Comparison of ENCODE assay signal across 8 mouse cellular contexts in the genomic region with DNA sequence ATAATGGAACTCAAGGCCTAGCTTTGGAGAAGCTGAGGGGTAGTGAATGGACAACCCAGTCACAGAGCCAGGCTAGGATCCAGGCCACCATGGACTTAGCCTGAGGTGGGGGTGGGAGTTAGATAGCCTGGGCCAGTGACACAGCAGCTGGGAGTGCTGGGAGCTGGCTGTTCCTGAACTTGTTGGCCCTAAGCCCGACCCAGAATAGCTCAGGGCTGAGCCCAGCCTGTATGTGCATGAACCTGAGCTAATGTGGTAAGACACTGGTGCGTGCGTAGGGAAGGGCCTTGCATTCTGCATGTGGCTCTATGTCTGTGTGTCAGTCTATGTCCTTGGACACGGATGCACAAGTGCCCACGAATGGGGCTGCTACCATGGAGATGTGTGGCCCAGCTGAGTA. TPM values are rescaled to one million over a fixed set of nuclear protein-coding genes. Genes with fewer than 3 reads are reported as not detected.
DNase-seq lines count a peak whose midpoint lies in the region; ATAC-seq and TF ChIP-seq lines count a peak whose summit lies in the region.
"Had no signal": no experiment of that assay in that cellular context is flagged by ENCODE, and none has a peak within 500 bp of the region (broad histone marks: within the 10 kb centered on the region; RNA-seq: fewer than 3 reads in every experiment).

No protein-coding gene starts in this region.

- peaks cover 11% of the 10 kb centered on the region; the same call in 1 of the 2 replicates for H3K4me1 ChIP-seq in lung, postnatal 0 days (ENCODE audit: insufficient read depth, low read depth, low read length)
- peaks cover 47% of the 10 kb centered on the region for H3K4me1 ChIP-seq in heart, embryonic 15.5 days (replicated peaks)
- H3K4me1 ChIP-seq in midbrain, embryonic 10.5 days = peaks cover 39% of the 10 kb centered on the region

- no peaks in the 10 kb centered on the region for H3K27me3 ChIP-seq in lung, postnatal 0 days (replicated peaks; ENCODE audit: insufficient read depth, low read length)
- H3K27me3 ChIP-seq in heart, embryonic 15.5 days = peaks cover 24% of the 10 kb centered on the region
- peaks cover 92% of the 10 kb centered on the region for H3K27me3 ChIP-seq in midbrain, embryonic 10.5 days (ENCODE audit: low read depth, poor library complexity, severe bottlenecking)

- no peak overlapping the region for H3K9ac ChIP-seq in lung, postnatal 0 days (replicated peaks; ENCODE audit: low read depth)
- H3K9ac ChIP-seq in heart, embryonic 15.5 days = no peak overlapping the region
- H3K9ac ChIP-seq: hindbrain, embryonic 15.5 days had no signal

- no peaks in the 10 kb centered on the region for H3K9me3 ChIP-seq in lung, postnatal 0 days (ENCODE audit: low read length)
- H3K9me3 ChIP-seq in heart, embryonic 15.5 days (replicated peaks) = no peaks in the 10 kb centered on the region
- no peaks in the 10 kb centered on the region for H3K9me3 ChIP-seq in midbrain, embryonic 10.5 days (replicated peaks)
- H3K9me3 ChIP-seq: hindbrain, embryonic 15.5 days had no signal

- TF ChIP-seq CTCF in lung, postnatal 0 days (IDR thresholded peaks at IDR 0.05) = no peak

- DNase-seq in lung, adult 18-20 months = peak; percentile 66 to 76
- DNase-seq in lung, postnatal 0 days (ENCODE audit: low spot score) = no peak
- peak; percentile 79 for DNase-seq in fat pad, adult 2 months (ENCODE audit: extremely low read depth, low read depth, low spot score)
- DNase-seq in lung, postnatal 36 days = peak; percentile 74
- no peak for DNase-seq in spleen, adult 18-20 months
- no peak for DNase-seq in midbrain, embryonic 10.5 days (ENCODE audit: low spot score)

- no peak for TF ChIP-seq EP300 in lung, postnatal 0 days (IDR thresholded peaks at IDR 0.05)

- ATAC-seq in lung, postnatal 0 days = no peak
- peak; percentile 73 for ATAC-seq in heart, embryonic 15.5 days (replicated peaks; ENCODE audit: insufficient number of reproducible peaks, insufficient read depth, low FRiP score, low read depth)

- no peak overlapping the region; the same call in 1 of the 2 replicates for H3K27ac ChIP-seq in lung, postnatal 0 days (ENCODE audit: low read length)
- H3K27ac ChIP-seq in heart, embryonic 15.5 days = peak overlapping the region; percentile 52
- H3K27ac ChIP-seq in midbrain, embryonic 10.5 days (replicated peaks) = no peak overlapping the region
- H3K27ac ChIP-seq: hindbrain, embryonic 15.5 days had no signal

- 73% methylated on average over 5 of the region's 5 CpGs for WGBS in lung, postnatal 0 days
- 50% methylated on average over 5 of the region's 5 CpGs for WGBS in heart, embryonic 15.5 days
- WGBS in midbrain, embryonic 10.5 days = 90% methylated on average over 5 of the region's 5 CpGs

- H3K4me2 ChIP-seq in lung, postnatal 0 days (replicated peaks; ENCODE audit: low read depth, low read length) = no peak overlapping the region
- H3K4me2 ChIP-seq in heart, embryonic 15.5 days = peak overlapping the region; percentile 22; the same call in 1 of the 2 replicates
- H3K4me2 ChIP-seq: hindbrain, embryonic 15.5 days had no signal

- H3K36me3 ChIP-seq in lung, postnatal 0 days (ENCODE audit: insufficient read depth, low read length) = no peaks in the 10 kb centered on the region
- no peaks in the 10 kb centered on the region for H3K36me3 ChIP-seq in heart, embryonic 15.5 days
- H3K36me3 ChIP-seq in midbrain, embryonic 10.5 days = no peaks in the 10 kb centered on the region
- H3K36me3 ChIP-seq: hindbrain, embryonic 15.5 days had no signal

- H3K4me3 ChIP-seq in lung, postnatal 0 days (ENCODE audit: low read depth, low read length) = no peak overlapping the region
- no peak overlapping the region for H3K4me3 ChIP-seq in heart, embryonic 15.5 days
- H3K4me3 ChIP-seq in midbrain, embryonic 10.5 days = no peak overlapping the region
- H3K4me3 ChIP-seq: hindbrain, embryonic 15.5 days had no signal

RNA-seq across cellular contexts. Expression of gene Als2cl, which starts 1.8 kb away (rescaled TPM):
- 13.5 and 14.4 TPM in 2 replicates for polyA plus RNA-seq in lung, postnatal 0 days (2015; fragmentation: Nextera tagmentation; extraction: Ambion mirVana)
- 1.7 and 3.2 TPM in 2 replicates for polyA plus RNA-seq in heart, embryonic 15.5 days (2015; fragmentation: Nextera tagmentation; extraction: Ambion mirVana)
- polyA plus RNA-seq in midbrain, embryonic 10.5 days (2016; fragmentation: Nextera tagmentation; extraction: Ambion mirVana) = 0.78 and 0.83 TPM in 2 replicates

RNA-seq across cellular contexts. Expression of gene Tmie, which starts 2.0 kb away (rescaled TPM):
- polyA plus RNA-seq in lung, postnatal 0 days (2015; fragmentation: Nextera tagmentation; extraction: Ambion mirVana) = 3.6 and 4.0 TPM in 2 replicates
- 0.74 and 1.2 TPM in 2 replicates for polyA plus RNA-seq in heart, embryonic 15.5 days (2015; fragmentation: Nextera tagmentation; extraction: Ambion mirVana)
- polyA plus RNA-seq in midbrain, embryonic 10.5 days (2016; fragmentation: Nextera tagmentation; extraction: Ambion mirVana) = 0.06 and 0.11 TPM in 2 replicates

RNA-seq across cellular contexts. Expression of gene Prss50, which starts 20.1 kb away (rescaled TPM):
- polyA plus RNA-seq in lung, postnatal 0 days (2015; fragmentation: Nextera tagmentation; extraction: Ambion mirVana) = 0.14 and 0.20 TPM in 2 replicates
- 0.37 TPM in 1 of 2 replicates, not detected in the other for polyA plus RNA-seq in heart, embryonic 15.5 days (2015; fragmentation: Nextera tagmentation; extraction: Ambion mirVana)
- 0.35 and 0.85 TPM in 2 replicates for polyA plus RNA-seq in midbrain, embryonic 10.5 days (2016; fragmentation: Nextera tagmentation; extraction: Ambion mirVana)

RNA-seq across cellular contexts. Expression of gene Prss46, which starts 33.6 kb away (rescaled TPM):
- not detected in 2 replicates for polyA plus RNA-seq in lung, postnatal 0 days (2015; fragmentation: Nextera tagmentation; extraction: Ambion mirVana)
- polyA plus RNA-seq in heart, embryonic 15.5 days (2015; fragmentation: Nextera tagmentation; extraction: Ambion mirVana) = 0.10 TPM in 1 of 2 replicates, not detected in the other
- not detected in 2 replicates for polyA plus RNA-seq in midbrain, embryonic 10.5 days (2016; fragmentation: Nextera tagmentation; extraction: Ambion mirVana)
- polyA plus RNA-seq: hindbrain, embryonic 15.5 days had no signal

RNA-seq across cellular contexts. Expression of gene Fam240a, which starts 38.8 kb away (rescaled TPM):
- polyA plus RNA-seq in lung, postnatal 0 days (2015; fragmentation: Nextera tagmentation; extraction: Ambion mirVana) = not detected in 2 replicates
- not detected in 2 replicates for polyA plus RNA-seq in heart, embryonic 15.5 days (2015; fragmentation: Nextera tagmentation; extraction: Ambion mirVana)
- polyA plus RNA-seq in midbrain, embryonic 10.5 days (2016; fragmentation: Nextera tagmentation; extraction: Ambion mirVana) = not detected in 2 replicates
- polyA plus RNA-seq: hindbrain, embryonic 15.5 days had no signal

Comparison
In these comparisons a context has a peak if more than half of its experiments do, and no peak if none do; other contexts are left out.
1. DNase-seq: peak in lung, adult 18-20 months (2 of 2), fat pad, adult 2 months (single experiment) and lung, postnatal 36 days (single experiment); none in lung, postnatal 0 days (single experiment), spleen, adult 18-20 months (0 of 2) and midbrain, embryonic 10.5 days (single experiment).